In genomic region chr7:75786812-75787211, GRCm38 (mm10) we compare ENCODE assay signal across 17 mouse cellular contexts.
"Had no signal": no experiment of that assay in that cellular context is flagged by ENCODE, and none has a peak within 500 bp of the region (broad histone marks: within the 10 kb centered on the region; RNA-seq: fewer than 3 reads in every experiment).

No protein-coding gene starts in this region.

- H3K4me3 ChIP-seq: left cerebral cortex, adult 2 months; liver, embryonic 13.5 days; midbrain, embryonic 12.5 days; midbrain, embryonic 15.5 days; myocyte; neural tube, embryonic 13.5 days had no signal

- H3K9me3 ChIP-seq: liver, embryonic 13.5 days; midbrain, embryonic 12.5 days; midbrain, embryonic 15.5 days; neural tube, embryonic 13.5 days had no signal

- H3K27me3 ChIP-seq: midbrain, embryonic 12.5 days; midbrain, embryonic 15.5 days; neural tube, embryonic 13.5 days had no signal

- ATAC-seq: midbrain, embryonic 15.5 days had no signal

- H3K27ac ChIP-seq: left cerebral cortex, adult 2 months; liver, embryonic 13.5 days; midbrain, embryonic 12.5 days; midbrain, embryonic 15.5 days; neural tube, embryonic 13.5 days had no signal

- H3K9ac ChIP-seq: liver, embryonic 13.5 days; midbrain, embryonic 12.5 days; midbrain, embryonic 15.5 days; neural tube, embryonic 13.5 days had no signal

- H3K4me1 ChIP-seq: midbrain, embryonic 12.5 days; midbrain, embryonic 15.5 days; neural tube, embryonic 13.5 days had no signal

- H3K36me3 ChIP-seq: liver, embryonic 13.5 days; midbrain, embryonic 12.5 days; midbrain, embryonic 15.5 days; neural tube, embryonic 13.5 days had no signal

- DNase-seq: kidney, adult 2 months; kidney, postnatal 36 days; layer of hippocampus, postnatal 36 days; liver, embryonic 13.5 days; lung, adult 2 months; lung, postnatal 14 days; lung, postnatal 4 days; retina, postnatal 1 day; spleen, adult 18-20 months; thymus, adult 18-20 months; thymus, postnatal 14 days; thymus, postnatal 4 days had no signal

- H3K4me2 ChIP-seq: midbrain, embryonic 12.5 days; midbrain, embryonic 15.5 days; neural tube, embryonic 13.5 days had no signal
